Mouse (Mus musculus): ENCODE results near the gene Frmd3.
"Not testable (repeated sequence)": the region's sequence is repeated elsewhere in the genome, so short reads cannot be mapped to it uniquely, and the experiment has no call there.

Gene Frmd3

GRCm38 (mm10) chr4:74013211-74014047 is at the start of gene Frmd3:
Gene Frmd3 (plus strand): TSS chr4:74013442.
- peak; percentile 7 for DNase-seq (ENCODE audit: low read depth, low spot score)

- DNase-seq (ENCODE audit: low read depth, low spot score) = peak; percentile 40
These were observed 32.8 kb upstream of the Frmd3 start for GRCm38 (mm10) chr4:73980454-73980853.

DNA sequence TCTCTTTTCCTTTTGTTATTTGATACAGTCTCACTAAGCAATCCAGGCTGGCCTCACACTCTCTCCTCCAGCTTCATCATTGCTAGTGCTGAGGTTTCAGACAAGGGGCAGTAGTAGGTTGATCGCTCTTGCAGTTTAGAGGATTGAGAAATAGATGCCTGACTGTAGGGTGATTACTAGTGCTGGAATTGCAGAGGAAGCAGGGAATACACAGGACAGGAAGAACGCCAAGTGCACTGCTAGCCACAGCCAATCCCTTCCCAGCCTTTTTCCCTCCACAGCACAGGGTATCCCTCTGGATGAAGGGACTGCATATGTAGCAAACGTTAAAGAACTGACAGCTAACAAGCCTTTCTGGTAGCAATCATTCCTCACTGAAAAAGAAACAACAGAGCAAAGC is 965 bp upstream of the Frmd3 start:
- DNase-seq (ENCODE audit: low read depth, low spot score) = no peak

- DNase-seq (ENCODE audit: low read depth, low spot score) = no peak
These were observed 542 bp upstream of the Frmd3 start for GRCm38 (mm10) chr4:74012700-74013099.

- no peak for DNase-seq (ENCODE audit: low read depth, low spot score)
These were observed 832 bp downstream of the Frmd3 start for GRCm38 (mm10) chr4:74014048-74014500.

DNA sequence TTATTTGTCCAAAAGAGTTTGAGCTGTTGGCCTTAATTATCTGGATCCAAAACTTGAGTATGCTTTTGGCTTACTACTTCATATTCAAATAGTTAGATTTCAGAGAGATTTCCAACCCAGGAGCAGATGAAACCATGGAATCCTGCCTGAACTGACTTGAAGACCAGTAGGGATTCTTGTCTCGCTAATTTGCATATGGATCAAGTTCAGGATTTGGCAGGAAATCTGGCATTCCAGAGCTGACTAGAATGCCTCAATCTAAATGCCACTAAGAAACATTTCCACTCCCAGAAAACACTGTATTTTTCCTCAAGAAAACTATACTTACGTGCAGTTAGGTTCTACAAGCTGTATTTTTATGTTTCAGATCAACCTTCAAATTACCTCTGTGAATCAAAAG is 6.8 kb downstream of the Frmd3 start:
- no peak for DNase-seq (ENCODE audit: low read depth, low spot score)

DNA sequence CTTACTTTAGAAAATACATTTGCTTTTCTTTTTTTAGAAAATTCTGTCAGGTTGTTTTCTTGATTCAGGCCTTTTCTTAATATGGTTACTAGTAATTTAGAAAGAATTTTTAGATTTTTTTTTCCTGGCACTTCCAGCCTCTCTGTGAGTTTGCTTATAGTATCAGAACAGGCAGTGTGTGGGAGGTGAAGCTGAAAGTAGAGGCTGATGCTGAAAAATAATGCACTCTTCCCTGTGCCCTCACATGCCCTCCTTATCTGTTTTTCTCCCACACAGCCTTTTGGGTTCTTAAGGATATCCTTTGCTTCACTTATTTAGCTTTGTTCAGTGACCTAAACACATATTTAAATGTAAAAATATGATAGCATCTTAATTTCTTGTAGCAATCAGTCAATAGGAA is 30.0 kb downstream of the Frmd3 start:
- DNase-seq (ENCODE audit: low read depth, low spot score) = no peak

- no peak for DNase-seq (ENCODE audit: low read depth, low spot score)
These were observed 38.5 kb downstream of the Frmd3 start for GRCm38 (mm10) chr4:74051692-74052091.

DNA sequence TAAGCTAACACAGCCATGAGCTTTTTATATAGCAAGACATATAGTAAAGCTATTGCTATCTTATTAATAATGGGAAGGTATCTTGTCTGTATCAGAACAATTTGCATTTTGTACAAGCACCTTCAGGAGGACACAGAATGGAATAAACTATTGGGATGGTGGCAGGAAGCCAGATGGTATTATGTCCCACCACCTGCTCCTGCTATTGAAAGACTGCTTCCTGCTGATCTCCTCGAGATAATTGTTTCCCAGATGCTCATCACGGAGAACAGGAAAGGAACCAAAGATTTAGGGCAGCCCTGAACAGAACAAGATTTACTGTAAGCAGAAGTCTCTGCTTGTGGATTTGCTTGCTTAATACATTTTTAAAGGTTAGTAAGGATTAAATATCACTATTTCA is 63.5 kb downstream of the Frmd3 start:
- DNase-seq (ENCODE audit: low read depth, low spot score) = no peak

DNA sequence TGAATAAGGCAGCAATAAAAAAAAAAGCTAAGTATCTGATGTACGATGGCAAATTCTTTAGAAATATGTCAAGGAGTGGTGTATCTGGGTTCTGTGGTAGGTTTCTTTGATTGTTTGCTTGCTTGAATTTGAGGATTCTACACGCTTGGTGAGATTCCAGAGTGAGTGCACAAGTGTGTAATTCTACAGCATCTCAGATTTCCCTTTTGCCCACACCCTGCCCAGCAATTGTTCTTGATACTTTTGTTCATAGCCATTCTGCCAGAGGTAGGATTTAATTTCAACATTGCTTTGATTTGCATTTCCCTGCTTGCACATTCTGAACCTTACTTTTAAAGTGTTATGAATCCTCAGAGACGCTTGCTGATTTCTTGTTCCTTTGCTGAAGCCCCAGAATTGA is 97.6 kb downstream of the Frmd3 start:
- no peak for DNase-seq (ENCODE audit: low read depth, low spot score)

DNA sequence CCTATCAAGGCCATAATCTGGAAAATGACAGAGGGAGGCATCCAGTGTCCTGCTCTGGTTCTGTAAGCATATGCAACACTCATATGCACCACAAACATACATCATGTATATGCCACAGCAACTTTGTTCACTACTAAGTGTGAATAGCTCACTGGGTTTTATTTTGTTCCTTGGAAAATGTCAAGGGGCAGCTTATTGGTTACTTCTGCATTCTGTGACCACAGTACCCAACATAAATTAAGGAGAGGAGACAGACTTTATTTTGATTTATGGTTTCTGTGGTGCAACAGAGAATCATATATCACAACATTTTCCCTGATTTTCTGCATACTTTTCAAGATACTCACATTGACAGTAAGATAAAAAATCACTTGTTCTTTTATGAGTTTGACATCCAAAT is 178.3 kb downstream of the Frmd3 start:
- DNase-seq (ENCODE audit: low read depth, low spot score) = no peak

DNA sequence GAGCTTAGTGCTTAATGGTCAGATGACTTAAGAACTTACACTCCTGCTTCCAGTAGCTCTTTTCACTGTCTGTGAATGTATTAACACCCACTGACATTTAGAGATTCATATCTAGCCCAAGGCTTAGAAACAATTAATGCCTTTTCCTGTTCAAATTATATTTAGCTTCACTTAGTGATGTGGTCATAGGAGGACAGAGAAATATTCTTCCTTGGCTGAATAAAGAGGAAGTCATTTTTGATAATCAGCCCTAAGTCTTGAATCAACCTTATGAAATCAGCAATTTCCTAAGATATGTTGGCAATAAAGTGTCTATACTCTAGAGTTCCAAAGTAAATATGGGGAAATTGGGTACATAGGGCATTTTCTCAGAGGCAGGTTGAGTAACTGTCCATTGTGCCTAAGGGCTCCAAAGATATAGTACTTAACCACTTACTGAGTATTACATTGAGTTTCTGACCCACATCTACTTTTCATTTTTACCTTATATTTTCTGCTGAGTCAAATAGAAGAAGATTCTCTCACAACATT is 188.1 kb downstream of the Frmd3 start:
- DNase-seq (ENCODE audit: low read depth, low spot score) = no peak

- not testable (repeated sequence) for DNase-seq (ENCODE audit: low read depth, low spot score)
These were observed 208.5 kb downstream of the Frmd3 start for GRCm38 (mm10) chr4:74221780-74222179.

GRCm38 (mm10) chr4:74222360-74222759 is 209.1 kb downstream of the Frmd3 start:
- no peak for DNase-seq (ENCODE audit: low read depth, low spot score)

DNA sequence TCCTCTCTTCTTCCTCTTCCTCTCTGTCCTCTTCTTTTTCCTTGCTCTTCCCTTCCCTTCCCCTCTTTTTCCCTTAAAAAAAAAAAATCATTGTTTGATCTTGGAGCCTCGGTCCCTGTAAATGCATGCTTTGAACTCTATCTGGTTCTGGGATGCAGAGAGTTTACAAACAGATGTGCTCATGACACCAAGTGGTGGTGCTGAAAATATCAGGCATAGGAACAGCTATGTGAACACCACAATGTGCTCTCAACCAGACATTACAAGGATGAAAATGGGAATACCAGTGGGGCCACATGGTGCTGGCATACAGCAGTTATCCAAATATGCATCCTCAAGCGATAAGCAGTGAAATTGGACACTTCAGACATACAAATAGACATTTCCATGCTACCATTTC is 211.0 kb downstream of the Frmd3 start:
- no peak for DNase-seq (ENCODE audit: low read depth, low spot score)

- DNase-seq (ENCODE audit: low read depth, low spot score) = no peak
These were observed 217.8 kb downstream of the Frmd3 start for GRCm38 (mm10) chr4:74230994-74231393.

- DNase-seq (ENCODE audit: low read depth, low spot score) = no peak
These were observed 218.2 kb downstream of the Frmd3 start for GRCm38 (mm10) chr4:74231405-74231804.

DNA sequence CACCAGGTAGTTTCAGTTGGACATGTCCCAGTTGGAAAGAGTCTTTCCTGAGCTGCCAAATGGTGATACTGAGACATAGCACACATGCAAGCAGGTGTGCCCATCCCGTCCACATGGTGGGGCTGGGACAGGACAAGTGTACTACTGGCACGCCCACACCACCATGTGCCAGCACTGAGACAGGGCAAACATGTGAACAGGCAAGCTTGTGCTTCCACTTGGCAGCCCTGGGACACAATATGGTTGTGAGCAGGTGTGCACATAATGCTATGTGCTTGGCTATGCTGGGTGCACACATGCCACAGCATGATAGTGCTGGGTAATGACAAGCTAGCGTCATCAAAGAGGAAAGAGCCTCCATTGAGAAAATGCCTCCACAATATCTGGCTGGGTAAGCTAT is 220.3 kb downstream of the Frmd3 start:
- no peak for DNase-seq (ENCODE audit: low read depth, low spot score)

DNA sequence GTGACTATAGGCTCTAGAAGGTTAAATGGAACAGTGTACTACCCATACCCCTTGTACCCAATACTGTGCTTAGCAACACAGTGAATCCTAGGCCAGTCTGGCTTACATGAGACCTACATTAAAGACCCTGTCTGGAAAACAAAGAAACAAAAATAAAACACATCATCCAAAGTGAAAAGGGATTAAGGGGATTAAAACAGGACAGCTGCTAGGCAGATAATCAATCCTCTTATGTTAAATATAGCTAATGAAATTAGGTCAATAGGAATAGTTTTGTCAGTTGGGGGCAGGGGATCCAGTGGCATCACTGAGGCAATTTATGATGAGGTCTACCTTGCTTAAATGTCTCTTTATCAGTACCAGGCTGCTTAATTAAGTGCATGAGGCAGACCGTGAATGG is 228.9 kb downstream of the Frmd3 start, which contains the start of gene Kdm4c:
TSS of gene Kdm4c (plus strand) at position 322 of the 400 bp plus-strand sequence.
- DNase-seq (ENCODE audit: low read depth, low spot score) = no peak
